Mouse (Mus musculus): Measurements from ENCODE around the gene Mitf.

GRCm38 (mm10) chr6:98048671-98049438 is 242.0 kb downstream of the Mitf start:
- TF ChIP-seq EP300 (optimal IDR thresholded peaks at IDR 0.05) = no peak
- TF ChIP-seq CTCF (IDR thresholded peaks at IDR 0.05; ENCODE audit: low read depth) = no peak
